Mouse (Mus musculus) kidney, adult 9 months (tissue): ENCODE results near the gene Nfx1.

Experiments used
- DNase-seq: peaks from one replicate; pipeline ENCODE4 v3.0.0; 2022

Nfx1 gene

GRCm38 (mm10) chr4:40976651-40977050 lies 5.9 kb downstream of the Nfx1 start:
- no peak for DNase-seq

- no peak for DNase-seq
Observed at GRCm38 (mm10) chr4:40979430-40979829, 8.7 kb downstream of the Nfx1 start.

DNA sequence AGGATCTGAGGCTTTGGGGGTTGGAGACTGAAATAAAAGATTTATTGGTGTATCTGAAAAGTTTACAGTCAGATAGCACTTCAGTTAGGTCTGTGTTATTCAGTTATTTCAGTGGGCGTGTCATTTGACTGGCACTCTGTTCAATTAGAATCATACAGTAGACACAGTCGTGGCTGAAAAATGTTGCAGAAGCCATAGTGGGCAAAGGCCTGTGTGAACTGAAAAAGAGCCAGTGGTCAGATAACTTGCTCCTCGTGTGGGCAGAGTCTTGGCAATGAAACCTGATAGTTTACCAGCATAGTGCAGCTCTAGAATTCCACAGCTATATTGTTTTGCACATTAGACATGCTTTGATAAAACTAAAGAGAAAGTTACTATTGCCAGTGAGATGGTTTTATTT lies 11.8 kb downstream of the Nfx1 start:
- DNase-seq = no peak

DNA sequence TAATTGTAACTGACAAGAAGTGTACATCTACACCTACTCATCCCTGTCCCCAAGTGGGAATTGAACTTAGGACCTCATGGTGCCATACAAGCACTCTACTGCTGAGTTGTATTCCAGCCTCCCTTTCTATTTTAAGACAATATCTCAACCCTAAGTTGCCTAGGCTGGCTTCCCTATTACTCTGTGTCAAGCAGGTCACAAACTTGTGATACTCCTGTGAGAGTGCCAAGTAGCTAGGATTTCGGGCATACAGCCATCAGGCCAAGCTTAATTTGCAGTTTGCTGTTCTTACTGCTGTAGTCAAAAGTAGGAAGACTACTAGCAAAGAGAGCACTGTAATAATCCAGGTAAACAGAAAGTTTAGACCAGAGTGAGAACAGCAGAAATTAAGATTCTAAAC lies 13.0 kb downstream of the Nfx1 start:
- DNase-seq = peak; percentile 24

GRCm38 (mm10) chr4:40989633-40990032 lies 18.9 kb downstream of the Nfx1 start:
- no peak for DNase-seq

DNA sequence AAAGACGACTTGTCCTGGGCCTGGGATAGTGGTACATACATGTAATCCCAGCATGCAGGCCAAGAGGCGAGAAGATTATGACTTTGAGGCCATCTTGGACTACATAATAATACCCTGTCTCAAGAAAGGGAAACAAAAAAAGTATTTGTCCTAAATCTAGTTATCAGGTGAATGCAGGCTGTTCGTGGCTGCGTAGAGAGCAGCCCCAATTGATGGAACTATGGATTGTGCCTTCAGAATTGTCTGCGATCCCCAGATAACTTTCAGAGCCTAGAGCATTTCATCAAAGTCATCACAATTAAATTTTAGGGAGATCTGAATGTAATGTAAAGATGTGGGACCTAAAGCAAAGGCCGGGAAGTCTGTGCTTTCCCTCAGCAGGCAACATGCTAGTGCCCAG lies 25.6 kb downstream of the Nfx1 start:
- DNase-seq = no peak

- DNase-seq = no peak
Observed at GRCm38 (mm10) chr4:40997916-40998315, 27.2 kb downstream of the Nfx1 start.

DNA sequence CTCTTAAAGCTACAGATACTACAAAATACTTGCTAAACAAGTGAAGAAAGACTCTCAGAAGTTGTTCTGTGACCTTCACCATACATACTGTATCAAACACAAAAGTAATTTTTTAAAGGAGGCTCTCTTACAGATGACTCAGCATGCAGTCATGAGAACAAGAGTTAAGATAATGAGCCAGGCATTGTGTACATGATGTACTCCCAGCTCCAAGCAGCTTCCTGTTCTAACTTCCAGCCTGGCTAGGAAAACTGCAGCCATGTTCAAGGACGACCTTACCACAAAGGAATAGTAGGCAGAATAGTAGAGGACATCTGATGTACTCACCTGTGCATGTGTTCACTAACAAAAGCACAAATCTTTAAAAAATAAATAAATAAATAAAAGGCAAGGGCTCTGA lies 29.6 kb downstream of the Nfx1 start:
- no peak for DNase-seq

GRCm38 (mm10) chr4:41000842-41001639 lies 30.3 kb downstream of the Nfx1 start:
- DNase-seq = no peak

DNA sequence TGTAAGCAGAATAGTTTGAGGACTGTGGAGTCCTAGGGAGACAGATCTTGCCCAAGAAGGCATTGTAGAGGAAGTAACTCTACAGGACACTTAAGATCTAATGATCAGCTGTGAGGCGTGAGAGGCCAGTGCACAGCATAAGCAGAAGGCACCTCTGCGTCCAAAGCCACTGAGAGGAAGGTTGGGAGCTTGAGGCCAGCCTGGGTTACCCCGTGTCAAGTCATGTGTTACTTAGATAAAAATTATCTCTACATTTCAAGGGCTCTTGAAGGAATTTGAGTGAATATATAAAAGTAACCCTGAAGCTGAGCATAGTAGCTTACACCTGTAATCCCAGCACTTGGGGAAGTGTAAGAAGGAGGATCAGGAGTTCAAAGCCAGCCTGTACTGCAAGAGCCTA lies 42.6 kb downstream of the Nfx1 start:
- DNase-seq = no peak

- no peak for DNase-seq
Observed at GRCm38 (mm10) chr4:41015798-41016197, 45.1 kb downstream of the Nfx1 start.

- DNase-seq = no peak
Observed at GRCm38 (mm10) chr4:41021094-41021493, 50.4 kb downstream of the Nfx1 start.

- DNase-seq = no peak
Observed at GRCm38 (mm10) chr4:41026086-41026787, 55.5 kb downstream of the Nfx1 start.

- peak; percentile 93 for DNase-seq
Observed at GRCm38 (mm10) chr4:41027872-41028271, 57.2 kb downstream of the Nfx1 start.

GRCm38 (mm10) chr4:41028272-41028671 lies 57.6 kb downstream of the Nfx1 start:
- no peak for DNase-seq

- no peak for DNase-seq
Observed at GRCm38 (mm10) chr4:41029372-41029771, 58.7 kb downstream of the Nfx1 start.

DNA sequence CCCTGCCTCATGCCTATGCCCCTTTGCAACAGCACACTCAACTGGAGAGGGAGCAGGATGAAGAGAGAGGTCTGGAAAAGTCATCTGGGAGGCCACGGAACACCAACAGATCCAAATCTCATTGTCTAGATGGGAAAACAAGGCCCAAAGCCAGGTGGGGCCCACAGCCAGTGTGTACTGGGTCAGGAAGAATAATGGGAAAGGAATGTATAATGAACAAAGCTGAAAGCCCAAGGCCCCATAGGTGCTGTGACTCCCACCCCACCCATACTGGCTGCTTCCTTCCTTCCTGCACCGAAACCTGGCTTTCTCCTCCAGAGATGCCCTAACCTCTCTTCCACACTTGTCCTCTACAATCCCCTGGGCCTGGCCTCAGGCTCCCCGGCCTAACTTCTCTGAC lies 60.5 kb downstream of the Nfx1 start:
- no peak for DNase-seq

- DNase-seq = peak; percentile 54
Observed at GRCm38 (mm10) chr4:41037942-41038341, 67.2 kb downstream of the Nfx1 start.

DNA sequence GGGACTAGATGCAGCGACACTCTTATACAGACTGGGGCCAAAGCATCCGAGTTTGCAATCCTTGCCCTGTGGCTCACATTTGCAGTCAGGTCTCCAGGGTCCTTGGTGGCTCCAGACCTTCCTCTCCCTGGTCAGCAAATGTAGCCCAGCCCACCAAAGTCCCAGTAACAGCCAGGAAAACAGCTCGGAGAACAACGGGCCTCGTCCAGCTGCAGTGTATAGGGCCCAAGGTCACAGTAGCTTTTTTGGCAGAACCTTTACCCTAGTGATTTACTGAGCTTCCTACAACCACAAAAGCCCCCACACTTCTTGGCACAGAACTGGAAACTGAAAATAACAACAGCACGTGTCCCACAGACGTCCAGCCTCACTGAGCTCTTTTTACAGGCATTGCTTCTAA lies 70.3 kb downstream of the Nfx1 start:
- DNase-seq = no peak

DNA sequence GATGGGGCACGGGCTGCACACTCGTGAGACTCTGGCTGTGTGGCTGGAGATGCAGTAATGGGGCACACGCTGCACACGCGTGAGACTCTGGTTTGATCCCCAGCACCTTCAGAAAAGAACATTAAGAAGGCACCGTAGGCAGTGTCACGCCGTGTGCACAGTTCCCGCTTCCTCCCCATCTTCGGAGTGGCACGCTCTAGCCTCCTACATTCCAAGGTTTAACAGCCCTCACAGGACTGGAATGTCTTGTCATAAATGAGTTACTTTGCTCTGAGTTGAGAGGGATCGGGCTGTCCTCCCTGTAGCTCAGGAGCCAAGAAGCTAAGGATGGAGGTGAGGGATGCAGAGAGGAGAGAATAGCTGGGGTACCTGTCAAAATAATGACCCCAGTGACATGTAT lies 72.2 kb downstream of the Nfx1 start:
- DNase-seq = peak; percentile 70

DNA sequence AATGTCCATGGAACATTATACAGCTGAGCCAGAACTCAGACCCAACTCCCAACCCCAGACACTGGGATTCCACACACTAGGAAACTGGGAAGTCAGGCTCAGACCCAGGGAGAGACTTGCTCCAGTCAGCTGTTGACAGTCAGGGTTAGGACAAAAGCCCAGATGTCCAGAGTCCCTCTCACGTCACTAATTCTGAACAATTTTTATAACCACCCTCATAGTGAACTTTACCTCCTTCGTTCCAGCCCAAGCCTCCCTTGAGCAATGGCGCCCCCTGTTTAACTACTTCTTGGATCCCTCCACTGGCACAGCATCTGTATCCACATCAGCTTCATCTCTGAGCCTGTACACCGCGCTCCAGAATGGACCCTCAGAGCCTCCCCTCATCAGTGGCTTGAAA lies 73.3 kb downstream of the Nfx1 start:
- peak; percentile 76 for DNase-seq

DNA sequence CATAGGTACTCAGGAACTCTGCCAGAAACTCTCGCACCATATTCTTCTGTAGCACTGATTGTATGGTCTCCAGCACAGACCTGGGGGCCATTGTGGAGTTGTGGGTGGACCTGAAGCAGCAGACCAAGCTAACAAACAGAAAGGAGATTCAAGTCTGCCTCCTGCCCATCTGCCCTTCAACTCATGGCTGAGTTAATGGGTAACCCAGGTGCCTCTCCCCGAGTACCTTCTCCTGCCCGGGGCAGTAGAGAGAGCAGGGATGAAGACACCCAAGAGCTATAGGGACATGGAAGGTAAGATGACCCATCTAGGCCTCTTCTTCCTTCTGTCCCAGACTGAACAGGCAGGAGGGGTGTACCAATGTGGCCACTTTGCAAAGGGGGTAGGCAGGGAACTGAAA lies 74.6 kb downstream of the Nfx1 start:
- DNase-seq = peak; percentile 85

DNA sequence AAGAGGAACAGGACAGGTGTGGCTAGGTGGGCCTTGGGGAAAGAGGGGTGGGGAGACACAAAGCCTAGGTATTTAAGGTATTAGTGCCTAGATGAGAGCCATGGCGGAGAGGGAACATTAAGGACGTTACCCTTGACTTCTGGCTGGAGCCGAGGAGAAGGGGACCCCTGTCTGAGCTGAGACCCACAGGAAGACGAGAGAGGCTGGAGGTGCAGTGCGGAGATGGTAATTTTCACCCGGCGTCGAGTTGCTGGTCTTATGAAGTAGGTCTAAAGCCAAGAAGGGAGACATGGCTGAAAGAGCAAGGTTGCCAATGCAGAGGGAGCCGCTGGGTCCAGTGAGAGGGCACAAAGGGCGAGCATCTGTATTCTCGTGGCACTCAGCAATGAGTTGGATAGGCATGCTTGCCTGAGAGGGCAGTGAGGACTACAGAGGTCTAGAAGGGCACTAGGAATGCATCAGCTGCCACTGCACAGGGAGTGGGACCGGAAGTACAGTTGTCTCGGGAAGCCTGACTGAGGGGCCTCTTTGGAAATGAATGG lies 75.6 kb downstream of the Nfx1 start:
- DNase-seq = peak; percentile 68
